Mouse (Mus musculus) midbrain, embryonic 11.5 days (tissue): ENCODE results near the gene Zfyve26. TPM values are rescaled to one million over a fixed set of nuclear protein-coding genes. Genes with fewer than 3 reads are reported as not detected.
"Not testable (repeated sequence)": the region's sequence is repeated elsewhere in the genome, so short reads cannot be mapped to it uniquely, and the experiment has no call there.

Experiments
- ATAC-seq: fragments of 200-750 bp; cut with Nextera tagmentation; 2 replicates; pipeline ENCODE4 v1.8.0; 2017; ENCODE audit warnings: moderate TSS enrichment, moderate library complexity; ENCODE audit not compliant: low FRiP score
- DNase-seq: peaks from one replicate; pipeline ENCODE4 v3.0.0; 2015; ENCODE audit warnings: low spot score; ENCODE audit errors: missing footprints
- H3K27ac ChIP-seq: fragments of 300-500 bp; sonication (generic); 2 replicates; pipeline ENCODE4 v1.5.1; 2014; ENCODE audit warnings: low read depth, low read length
- H3K27me3 ChIP-seq: fragments of 300-500 bp; sonication (generic); 2 replicates; pipeline ENCODE4 v1.6.1; 2014; ENCODE audit warnings: mild to moderate bottlenecking, low read length, moderate library complexity, mixed read lengths; ENCODE audit not compliant: control insufficient read depth, insufficient read depth
- H3K36me3 ChIP-seq: fragments of 300-500 bp; sonication (generic); 2 replicates; pipeline ENCODE4 v1.6.1; 2014; ENCODE audit warnings: mild to moderate bottlenecking, low read length, moderate library complexity, mixed read lengths; ENCODE audit not compliant: control insufficient read depth, insufficient read depth
- H3K4me1 ChIP-seq: fragments of 300-500 bp; sonication (generic); 2 replicates; pipeline ENCODE4 v1.6.1; 2014; ENCODE audit warnings: low read length; ENCODE audit not compliant: control insufficient read depth, insufficient read depth
- H3K4me2 ChIP-seq: fragments of 300-500 bp; sonication (generic); 2 replicates; pipeline ENCODE4 v1.6.1; 2014; ENCODE audit warnings: mild to moderate bottlenecking, moderate library complexity
- H3K4me3 ChIP-seq: fragments of 300-500 bp; sonication (generic); 2 replicates; pipeline ENCODE4 v1.5.1; 2014; ENCODE audit warnings: low read depth, low read length
- H3K9ac ChIP-seq: fragments of 300-500 bp; sonication (generic); 2 replicates; pipeline ENCODE4 v1.6.1; 2014; ENCODE audit warnings: low read length
- H3K9me3 ChIP-seq: fragments of 300-500 bp; sonication (generic); 2 replicates; pipeline ENCODE4 v1.6.1; 2016; ENCODE audit warnings: low read length; ENCODE audit not compliant: control insufficient read depth
- WGBS: fragments of 180-500 bp; shearing (Covaris S2); extraction: QIAGEN DNeasy Blood & Tissue Kit; methylation state at CpG from one replicate; pipeline ENCODE4 v1.1.7; 2014; 5-methylcytosine and 5-hydroxymethylcytosine counted together
- polyA plus RNA-seq: library from polyadenylated mRNA; unstranded; fragments of >200 nt; fragmentation: Nextera tagmentation; extraction: Ambion mirVana; gene quantifications from 2 replicates; pipeline ENCODE4 v1.2.1, GENCODE M21; 2014

Gene Zfyve26
- polyA plus RNA-seq, 1 experiment from 2014 or later: 11.5 TPM

DNA sequence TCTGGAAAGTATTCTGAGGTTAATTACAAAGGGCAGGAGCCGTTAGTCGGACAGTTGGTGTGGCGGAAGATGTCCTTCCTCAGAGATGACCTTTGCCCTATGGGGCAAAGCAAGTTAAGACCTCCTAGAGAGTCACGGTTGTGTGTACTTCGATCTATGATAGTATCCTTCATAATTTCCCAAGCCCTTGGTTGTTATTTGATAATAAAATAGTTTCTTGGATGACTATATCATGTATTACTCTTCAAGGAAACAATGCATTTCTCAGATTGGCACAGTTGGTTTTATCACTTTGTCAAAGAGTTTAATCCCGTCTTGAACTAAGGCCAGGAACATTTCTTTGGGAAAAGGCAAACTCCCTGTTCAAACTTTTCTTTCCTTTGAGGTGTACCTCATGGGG lies 103.9 kb downstream of the Zfyve26 start, which contains the start of gene Rdh11:
Gene Rdh11 (minus strand): TSS at position 101 of the 400 bp plus-strand sequence.
- no peaks in the 10 kb centered on the region for H3K9me3 ChIP-seq
- H3K4me2 ChIP-seq: peak within 1 kb of the TSS; percentile 65
- peak; percentile 33; the same call in 1 of the 2 replicates for ATAC-seq
- peak within 1 kb of the TSS; percentile 71 for H3K4me3 ChIP-seq
- no peaks in the 10 kb centered on the region for H3K27me3 ChIP-seq
- peaks cover 2% of the 10 kb centered on the region for H3K36me3 ChIP-seq
- peaks cover 8% of the 10 kb centered on the region for H3K4me1 ChIP-seq
- 61% methylated on average over 6 of the region's 6 CpGs for WGBS
- H3K27ac ChIP-seq: 0 out of 2 replicates have a peak within 1 kb of the TSS, but pooled peaks have one; percentile 14
- H3K9ac ChIP-seq: peak within 1 kb of the TSS; percentile 67
- no peak for DNase-seq

DNA sequence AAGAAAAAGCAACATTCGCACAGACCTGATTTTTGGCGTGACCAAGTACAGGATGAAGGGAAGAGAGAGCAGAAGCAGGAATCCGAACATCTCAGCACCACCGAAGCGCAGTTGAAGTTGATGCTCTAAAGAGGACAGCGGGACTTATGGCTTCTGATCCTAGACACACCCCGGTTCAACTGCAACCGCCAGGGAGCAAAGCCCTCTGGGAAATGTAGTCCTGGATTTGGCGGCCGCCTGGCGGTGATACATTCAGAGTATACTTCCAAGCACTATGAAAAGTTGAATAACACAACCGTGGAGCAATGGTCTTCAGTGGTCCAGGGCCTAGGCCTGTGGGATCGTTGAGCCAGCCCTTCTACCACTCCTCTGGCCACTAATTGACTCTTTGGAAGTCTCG lies 104.4 kb downstream of the Zfyve26 start:
- DNase-seq (peak; percentile 99), ATAC-seq (peak; percentile 92)
- Histone ChIP-seq H3K27me3 (no peaks in the 10 kb centered on the region), H3K27ac (no peak overlapping the region), H3K4me2 (peak overlapping the region; percentile 65), H3K9me3 (no peaks in the 10 kb centered on the region), H3K4me1 (peaks cover 8% of the 10 kb centered on the region), H3K36me3 (peaks cover 2% of the 10 kb centered on the region), H3K4me3 (peak overlapping the region; percentile 71), H3K9ac (peak overlapping the region; percentile 67)
- WGBS: 7% methylated on average over 14 of the region's 14 CpGs

GRCm38 (mm10) chr12:79190931-79191673 lies 105.0 kb downstream of the Zfyve26 start:
- peak; percentile 87 for ATAC-seq
- peak overlapping the region; percentile 65 for H3K4me2 ChIP-seq
- H3K4me3 ChIP-seq: peak overlapping the region; percentile 71
- DNase-seq: peak; percentile 95
- 0 out of 2 replicates have a peak overlapping the region, but pooled peaks have one; percentile 14 for H3K27ac ChIP-seq
- H3K36me3 ChIP-seq: peaks cover 2% of the 10 kb centered on the region
- H3K9me3 ChIP-seq: no peaks in the 10 kb centered on the region
- H3K9ac ChIP-seq: peak overlapping the region; percentile 67
- under 1% methylated on average over 18 of the region's 18 CpGs for WGBS
- H3K4me1 ChIP-seq: peaks cover 8% of the 10 kb centered on the region
- no peaks in the 10 kb centered on the region for H3K27me3 ChIP-seq

GRCm38 (mm10) chr12:79185160-79185559 lies 110.9 kb downstream of the Zfyve26 start:
- H3K27me3 ChIP-seq, ATAC-seq: not testable (repeated sequence)
- H3K36me3 ChIP-seq: peaks cover 24% of the 10 kb centered on the region

More at GRCm38 (mm10) chr12:79185160-79185559, 110.9 kb downstream of the Zfyve26 start:
- WGBS: 86% methylated on average over 5 of the region's 6 CpGs
- H3K9me3 ChIP-seq, H3K4me2 ChIP-seq, H3K4me3 ChIP-seq, DNase-seq, H3K27ac ChIP-seq, H3K9ac ChIP-seq, H3K4me1 ChIP-seq: not testable (repeated sequence)

Other genes with a start within 250 kb of the Zfyve26 start
- 29.0 and 29.6 TPM in 2 replicates for gene Pigh, start 206.7 kb downstream of the Zfyve26 start, polyA plus RNA-seq
- gene Arg2, start 165.5 kb downstream of the Zfyve26 start, polyA plus RNA-seq: 4.1 and 5.5 TPM in 2 replicates
- gene Vti1b, start 123.6 kb downstream of the Zfyve26 start, polyA plus RNA-seq: 101 and 106 TPM in 2 replicates
- 28.9 and 31.1 TPM in 2 replicates for gene Rdh11, start 104.0 kb downstream of the Zfyve26 start, polyA plus RNA-seq
- 1.4 and 1.9 TPM in 2 replicates for gene Rdh12, start 87.4 kb downstream of the Zfyve26 start, polyA plus RNA-seq
- 6.9 and 8.4 TPM in 2 replicates for gene Rad51b, start 978 bp upstream of the Zfyve26 start, polyA plus RNA-seq